Mouse (Mus musculus) stomach, embryonic 16.5 days (tissue): ENCODE data around the gene Dusp1. TPM values are rescaled to one million over a fixed set of nuclear protein-coding genes. Genes with fewer than 3 reads are reported as not detected.

Source experiments
- ATAC-seq: fragments of 200-750 bp; cut with Nextera tagmentation; 2 replicates; pipeline ENCODE4 v1.8.0; 2017; ENCODE audit warnings: moderate number of reproducible peaks, moderate TSS enrichment; ENCODE audit not compliant: insufficient read depth, low FRiP score
- H3K27ac ChIP-seq: fragments of 300-500 bp; sonication (generic); 2 replicates; pipeline ENCODE4 v1.5.1; 2014; ENCODE audit warnings: low read length
- H3K27me3 ChIP-seq: fragments of 300-500 bp; sonication (generic); 2 replicates; pipeline ENCODE4 v1.6.1; 2014; ENCODE audit warnings: low read length, control low read depth, mixed read lengths; ENCODE audit not compliant: control insufficient read depth, insufficient read depth
- H3K36me3 ChIP-seq: fragments of 300-500 bp; sonication (generic); 2 replicates; pipeline ENCODE4 v1.6.1; 2014; ENCODE audit warnings: low read length; ENCODE audit not compliant: control insufficient read depth, insufficient read depth
- H3K4me1 ChIP-seq: fragments of 300-500 bp; sonication (generic); 2 replicates; pipeline ENCODE4 v1.6.1; 2014; ENCODE audit warnings: low read length, control low read depth, mixed read lengths; ENCODE audit not compliant: control insufficient read depth, insufficient read depth
- H3K4me2 ChIP-seq: fragments of 300-500 bp; sonication (generic); 2 replicates; pipeline ENCODE4 v1.6.1; 2014; ENCODE audit warnings: low read depth, low read length, mixed read lengths
- H3K4me3 ChIP-seq: fragments of 300-500 bp; sonication (generic); replicated peaks from 2 replicates; pipeline ENCODE4 v1.5.1; 2014; ENCODE audit warnings: mild to moderate bottlenecking, low read length
- H3K9ac ChIP-seq: fragments of 300-500 bp; sonication (generic); 2 replicates; pipeline ENCODE4 v1.6.1; 2014; ENCODE audit warnings: low read length
- H3K9me3 ChIP-seq: fragments of 300-500 bp; sonication (generic); replicated peaks from 2 replicates; pipeline ENCODE4 v1.6.1; 2016; ENCODE audit warnings: low read length, control low read depth; ENCODE audit not compliant: control insufficient read depth
- WGBS: fragments of 180-500 bp; shearing (Covaris S2); extraction: QIAGEN DNeasy Blood & Tissue Kit; methylation state at CpG from one replicate; pipeline ENCODE4 v1.1.7; 2014; 5-methylcytosine and 5-hydroxymethylcytosine counted together
- polyA plus RNA-seq: library from polyadenylated mRNA; unstranded; fragments of >200 nt; fragmentation: Nextera tagmentation; extraction: Ambion mirVana; gene quantifications from 2 replicates; pipeline ENCODE4 v1.2.1, GENCODE M21; 2015

The Dusp1 gene
- polyA plus RNA-seq, 1 experiment from 2014 or later = 18.3 TPM

GRCm38 (mm10) chr17:26572265-26572664 is 10.3 kb upstream of the Dusp1 start:
- Histone ChIP-seq H3K4me1 (peaks cover 19% of the 10 kb centered on the region), H3K27ac (no peak overlapping the region)

GRCm38 (mm10) chr17:26571377-26571776 is 9.4 kb upstream of the Dusp1 start:
- no peak overlapping the region for H3K9ac ChIP-seq
- H3K4me3 ChIP-seq = no peak overlapping the region
- 80% methylated on average over 3 of the region's 3 CpGs for WGBS
- no peak overlapping the region for H3K4me2 ChIP-seq
- H3K27ac ChIP-seq = no peak overlapping the region
- ATAC-seq = no peak
- H3K36me3 ChIP-seq = peaks cover 12% of the 10 kb centered on the region; the same call in 1 of the 2 replicates
- no peaks in the 10 kb centered on the region for H3K9me3 ChIP-seq
- H3K4me1 ChIP-seq = peaks cover 13% of the 10 kb centered on the region; the same call in 1 of the 2 replicates
- no peaks in the 10 kb centered on the region for H3K27me3 ChIP-seq

More at GRCm38 (mm10) chr17:26572265-26572664, 10.3 kb upstream of the Dusp1 start:
- WGBS = 88% methylated on average over 11 of the region's 11 CpGs
- Histone ChIP-seq H3K4me3 (no peak overlapping the region), H3K4me2 (no peak overlapping the region), H3K36me3 (peaks cover 12% of the 10 kb centered on the region; the same call in 1 of the 2 replicates), H3K9me3 (no peaks in the 10 kb centered on the region), H3K9ac (no peak overlapping the region), H3K27me3 (no peaks in the 10 kb centered on the region)
- ATAC-seq = no peak

GRCm38 (mm10) chr17:26570651-26571118 is 8.8 kb upstream of the Dusp1 start:
- peaks cover 6% of the 10 kb centered on the region; the same call in 1 of the 2 replicates for H3K9me3 ChIP-seq
- H3K9ac ChIP-seq = no peak overlapping the region
- 74% methylated on average over 11 of the region's 11 CpGs for WGBS
- no peak overlapping the region for H3K4me2 ChIP-seq
- H3K27me3 ChIP-seq = no peaks in the 10 kb centered on the region
- no peak overlapping the region for H3K4me3 ChIP-seq
- ATAC-seq = no peak
- peaks cover 12% of the 10 kb centered on the region; the same call in 1 of the 2 replicates for H3K36me3 ChIP-seq
- no peak overlapping the region for H3K27ac ChIP-seq
- 0 out of 2 replicates have a peak, but pooled peaks cover 7% of the 10 kb centered on the region for H3K4me1 ChIP-seq

- 0 out of 2 replicates have a peak, but pooled peaks cover 5% of the 10 kb centered on the region for H3K4me1 ChIP-seq
- H3K27ac ChIP-seq = no peak overlapping the region
- ATAC-seq = no peak
- no peak overlapping the region for H3K9ac ChIP-seq
- no peak overlapping the region for H3K4me2 ChIP-seq
- H3K4me3 ChIP-seq = no peak overlapping the region
- no peaks in the 10 kb centered on the region for H3K27me3 ChIP-seq
- peaks cover 6% of the 10 kb centered on the region; the same call in 1 of the 2 replicates for H3K9me3 ChIP-seq
- 83% methylated on average over 4 of the region's 4 CpGs for WGBS
- peaks cover 12% of the 10 kb centered on the region; the same call in 1 of the 2 replicates for H3K36me3 ChIP-seq
These were observed 7.8 kb upstream of the Dusp1 start for GRCm38 (mm10) chr17:26569594-26570350.

- Histone ChIP-seq H3K27ac (no peak overlapping the region), H3K4me2 (no peak overlapping the region), H3K4me3 (no peak overlapping the region), H3K9ac (no peak overlapping the region), H3K36me3 (peaks cover 12% of the 10 kb centered on the region; the same call in 1 of the 2 replicates), H3K4me1 (peaks cover 12% of the 10 kb centered on the region), H3K27me3 (no peaks in the 10 kb centered on the region), H3K9me3 (peaks cover 6% of the 10 kb centered on the region; the same call in 1 of the 2 replicates)
- no peak for ATAC-seq
- 95% methylated on average over 4 of the region's 4 CpGs for WGBS
These were observed 5.9 kb upstream of the Dusp1 start for GRCm38 (mm10) chr17:26567818-26568173.

GRCm38 (mm10) chr17:26567142-26567817 is 5.4 kb upstream of the Dusp1 start:
- peaks cover 6% of the 10 kb centered on the region; the same call in 1 of the 2 replicates for H3K9me3 ChIP-seq
- H3K27me3 ChIP-seq = no peaks in the 10 kb centered on the region
- no peak overlapping the region for H3K9ac ChIP-seq
- no peak overlapping the region for H3K4me2 ChIP-seq
- no peak overlapping the region; the same call in 1 of the 2 replicates for H3K27ac ChIP-seq
- 41% methylated on average over 8 of the region's 8 CpGs for WGBS
- no peak overlapping the region for H3K4me3 ChIP-seq
- peaks cover 12% of the 10 kb centered on the region; the same call in 1 of the 2 replicates for H3K36me3 ChIP-seq
- H3K4me1 ChIP-seq = peaks cover 17% of the 10 kb centered on the region
- no peak for ATAC-seq

- H3K36me3 ChIP-seq = peaks cover 12% of the 10 kb centered on the region; the same call in 1 of the 2 replicates
- H3K9me3 ChIP-seq = peaks cover 6% of the 10 kb centered on the region; the same call in 1 of the 2 replicates
- peak overlapping the region; percentile 31; the same call in 1 of the 2 replicates for H3K4me2 ChIP-seq
- no peak overlapping the region for H3K4me3 ChIP-seq
- peak overlapping the region; percentile 69; the same call in 1 of the 2 replicates for H3K27ac ChIP-seq
- ATAC-seq = peak; percentile 28; the same call in 1 of the 2 replicates
- H3K9ac ChIP-seq = peak overlapping the region; percentile 33
- peaks cover 28% of the 10 kb centered on the region for H3K4me1 ChIP-seq
- H3K27me3 ChIP-seq = no peaks in the 10 kb centered on the region
- WGBS = 68% methylated on average over 9 of the region's 9 CpGs
These were observed 2.5 kb upstream of the Dusp1 start for GRCm38 (mm10) chr17:26564439-26564838.

GRCm38 (mm10) chr17:26563476-26563875 is 1.5 kb upstream of the Dusp1 start:
- H3K27me3 ChIP-seq = no peaks in the 10 kb centered on the region
- H3K4me1 ChIP-seq = peaks cover 28% of the 10 kb centered on the region
- H3K9ac ChIP-seq = peak overlapping the region; percentile 41; the same call in 1 of the 2 replicates
- WGBS = 77% methylated on average over 6 of the region's 6 CpGs
- no peak overlapping the region; the same call in 1 of the 2 replicates for H3K27ac ChIP-seq
- no peak overlapping the region for H3K4me3 ChIP-seq
- no peak for ATAC-seq
- peak overlapping the region; percentile 92; the same call in 1 of the 2 replicates for H3K4me2 ChIP-seq
- peaks cover 6% of the 10 kb centered on the region; the same call in 1 of the 2 replicates for H3K9me3 ChIP-seq
- H3K36me3 ChIP-seq = peaks cover 10% of the 10 kb centered on the region; the same call in 1 of the 2 replicates
